In the genomic region with DNA sequence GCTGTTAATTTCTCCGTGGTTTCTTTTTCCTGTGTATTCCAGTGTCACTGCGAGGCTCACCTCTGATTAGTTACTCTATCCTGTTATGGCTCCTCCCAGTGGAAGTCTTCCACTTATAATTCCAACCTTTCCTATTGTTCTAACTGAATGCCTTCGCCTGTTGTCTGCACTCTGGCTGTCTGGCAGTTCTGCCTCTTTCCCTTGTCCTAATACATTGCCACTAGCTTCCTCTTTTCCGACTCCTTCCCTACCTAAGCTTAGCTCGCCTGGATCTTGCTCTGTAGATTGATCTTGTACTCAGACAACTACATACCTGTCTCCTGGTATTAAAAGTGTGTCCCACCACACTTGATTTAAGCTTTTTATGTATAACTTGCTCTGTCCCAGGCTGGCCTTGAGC, we compare ENCODE assay signal across 20 mouse cellular contexts.
"Had no signal": no experiment of that assay in that cellular context is flagged by ENCODE, and none has a peak within 500 bp of the region (broad histone marks: within the 10 kb centered on the region; RNA-seq: fewer than 3 reads in every experiment).

No protein-coding gene starts in this region.

- ATAC-seq: midbrain, embryonic 15.5 days had no signal

- H3K4me3 ChIP-seq: kidney, embryonic 15.5 days; layer of hippocampus, adult 2 months; left cerebral cortex, adult 2 months; liver, embryonic 13.5 days; midbrain, embryonic 12.5 days; midbrain, embryonic 15.5 days; neural tube, embryonic 12.5 days; neural tube, embryonic 15.5 days had no signal

- H3K27me3 ChIP-seq: kidney, embryonic 15.5 days; liver, embryonic 13.5 days; midbrain, embryonic 12.5 days; midbrain, embryonic 15.5 days; neural tube, embryonic 12.5 days; neural tube, embryonic 15.5 days had no signal

- H3K4me1 ChIP-seq: kidney, embryonic 15.5 days; liver, embryonic 13.5 days; midbrain, embryonic 12.5 days; midbrain, embryonic 15.5 days; neural tube, embryonic 12.5 days; neural tube, embryonic 15.5 days had no signal

- H3K27ac ChIP-seq: kidney, embryonic 15.5 days; layer of hippocampus, adult 2 months; left cerebral cortex, adult 2 months; liver, embryonic 13.5 days; midbrain, embryonic 12.5 days; midbrain, embryonic 15.5 days; neural tube, embryonic 12.5 days; neural tube, embryonic 15.5 days; stomach, postnatal 0 days had no signal

- H3K9ac ChIP-seq: kidney, embryonic 15.5 days; liver, embryonic 13.5 days; midbrain, embryonic 12.5 days; midbrain, embryonic 15.5 days; neural tube, embryonic 12.5 days; neural tube, embryonic 15.5 days had no signal

- H3K4me2 ChIP-seq: kidney, embryonic 15.5 days; liver, embryonic 13.5 days; midbrain, embryonic 12.5 days; midbrain, embryonic 15.5 days; neural tube, embryonic 12.5 days; neural tube, embryonic 15.5 days had no signal

- DNase-seq: kidney, postnatal 25 days; layer of hippocampus, adult 9-11 months; liver, embryonic 13.5 days; lung, adult 2 months; lung, postnatal 14 days; lung, postnatal 4 days; right cerebral cortex, adult 18-20 months; right cerebral cortex, postnatal 14 days; right cerebral cortex, postnatal 4 days; thymus, adult 2 months; thymus, postnatal 14 days; thymus, postnatal 4 days had no signal

- H3K9me3 ChIP-seq: kidney, embryonic 15.5 days; liver, embryonic 13.5 days; midbrain, embryonic 12.5 days; midbrain, embryonic 15.5 days; neural tube, embryonic 12.5 days; neural tube, embryonic 15.5 days had no signal
